Mouse (Mus musculus) heart, postnatal 25 days (tissue): ENCODE results near the gene Specc1. TPM values are rescaled to one million over a fixed set of nuclear protein-coding genes. Genes with fewer than 3 reads are reported as not detected.

Experiments used
- DNase-seq: peaks from one replicate; pipeline ENCODE4 v3.0.0; 2022; ENCODE audit warnings: low spot score
- intact Hi-C: fragments of 180-260 bp; cut with DNase I; formaldehyde crosslinking; loops from one replicate; pipeline ENCODE4 v1.15.1; 2025
- total RNA-seq, 2 experiments: library from RNA; stranded (reverse); gene quantifications; 2 replicates each; pipeline ENCODE4 v1.2.3; 2021

Gene Specc1
- total RNA-seq, 2 experiments from 2014 or later, result 9.6 to 16.5 TPM

GRCm38 (mm10) chr11:62077157-62077865, 120.7 kb downstream of the Specc1 start:
- no peak for DNase-seq
- intact Hi-C loops, result no loop called here

GRCm38 (mm10) chr11:62078371-62078770, 121.8 kb downstream of the Specc1 start:
- intact Hi-C loops, result no loop called here
- no peak for DNase-seq

- no peak for DNase-seq
- intact Hi-C loops, result no loop called here
Observed at GRCm38 (mm10) chr11:62079100-62079857, 122.7 kb downstream of the Specc1 start.

GRCm38 (mm10) chr11:62080476-62080875, 123.9 kb downstream of the Specc1 start:
- DNase-seq, result no peak
- intact Hi-C loops, result no loop called here

GRCm38 (mm10) chr11:62086648-62087047, 130.1 kb downstream of the Specc1 start:
- no peak for DNase-seq

GRCm38 (mm10) chr11:62087051-62087450, 130.5 kb downstream of the Specc1 start:
- intact Hi-C loops, result no loop called here
- DNase-seq, result no peak

More at GRCm38 (mm10) chr11:62086648-62087047, 130.1 kb downstream of the Specc1 start:
- intact Hi-C loops, result no loop called here

- intact Hi-C loops, result no loop called here
- no peak for DNase-seq
Observed at GRCm38 (mm10) chr11:62088651-62089050, 132.1 kb downstream of the Specc1 start.

- intact Hi-C loops, result no loop called here
- no peak for DNase-seq
Observed at GRCm38 (mm10) chr11:62090321-62090720, 133.8 kb downstream of the Specc1 start.

- DNase-seq, result no peak
- intact Hi-C loops, result no loop called here
Observed at GRCm38 (mm10) chr11:62103380-62103911, 146.9 kb downstream of the Specc1 start.

- no peak for DNase-seq
- intact Hi-C loops, result no loop called here
Observed at GRCm38 (mm10) chr11:62106401-62106871, 149.9 kb downstream of the Specc1 start.

- intact Hi-C loops, result no loop called here
Observed at GRCm38 (mm10) chr11:62107272-62107836, 150.8 kb downstream of the Specc1 start.

GRCm38 (mm10) chr11:62118561-62118960, 162.0 kb downstream of the Specc1 start:
- intact Hi-C loops, result no loop called here
- DNase-seq, result no peak

More at GRCm38 (mm10) chr11:62107272-62107836, 150.8 kb downstream of the Specc1 start:
- no peak for DNase-seq

GRCm38 (mm10) chr11:62119871-62120270, 163.3 kb downstream of the Specc1 start:
- intact Hi-C loops, result no loop called here
- DNase-seq, result no peak

- intact Hi-C loops, result no loop called here
- no peak for DNase-seq
Observed at GRCm38 (mm10) chr11:62121365-62121764, 164.8 kb downstream of the Specc1 start.

- intact Hi-C loops, result loop anchor here (1.0 to 5.0 kb wide), 3 partner anchors 79 to 175 kb away; no protein-coding TSS in a partner anchor
- peak; percentile 50 for DNase-seq
Observed at GRCm38 (mm10) chr11:62127692-62128091, 171.1 kb downstream of the Specc1 start.

GRCm38 (mm10) chr11:62128197-62128596, 171.6 kb downstream of the Specc1 start:
- no peak for DNase-seq
- intact Hi-C loops, result loop anchor here (5.0 kb wide), 1 partner anchor 176 kb away; no protein-coding TSS in a partner anchor

- DNase-seq, result no peak
- intact Hi-C loops, result no loop called here
Observed at GRCm38 (mm10) chr11:62130191-62130590, 173.6 kb downstream of the Specc1 start.

- intact Hi-C loops, result no loop called here
- no peak for DNase-seq
Observed at GRCm38 (mm10) chr11:62130685-62131295, 174.2 kb downstream of the Specc1 start.

GRCm38 (mm10) chr11:62131601-62132000, 175.0 kb downstream of the Specc1 start:
- DNase-seq, result no peak
- intact Hi-C loops, result no loop called here

- DNase-seq, result no peak
- intact Hi-C loops, result no loop called here
Observed at GRCm38 (mm10) chr11:62134191-62134590, 177.6 kb downstream of the Specc1 start.
